Mouse (Mus musculus): ENCODE results near the gene Polrmt. TPM values are rescaled to one million over a fixed set of nuclear protein-coding genes. Genes with fewer than 3 reads are reported as not detected.

Polrmt gene
- total and polyA plus RNA-seq, 3 experiments = 13.5 to 50.5 (median 49.0) TPM

- DNase-seq (ENCODE audit: extremely low read depth) = no peak
- dilution Hi-C loops (cut with MboI; ENCODE audit: extremely low pct_ligation_motif_present, extremely low pct_unique_long_range_greater_than_20kb, low sequenced_read_pairs) (no loop called here), in situ Hi-C loops (cut with MboI; ENCODE audit: low pct_ligation_motif_present, low pct_unique_long_range_greater_than_20kb, low sequenced_read_pairs) (no loop called here)
- Histone ChIP-seq H3K4me2 (ENCODE audit: insufficient read depth, low read depth, poor library complexity, severe bottlenecking) (no peak overlapping the region), H3K27ac (ENCODE audit: insufficient read depth, low read depth) (no peak overlapping the region), H3K9me3 (replicated peaks; ENCODE audit: low read length) (no peaks in the 10 kb centered on the region), H3K27me3 (replicated peaks) (no peaks in the 10 kb centered on the region), H3K79me2 (replicated peaks; ENCODE audit: control insufficient read depth, extremely low read depth, insufficient read depth, poor library complexity, severe bottlenecking) (peaks cover 22% of the 10 kb centered on the region), H3K36me3 (replicated peaks in 1 of 2; ENCODE audit: control insufficient read depth in 1 of 2, insufficient read depth in 1 of 2, low read length in 1 of 2) (peaks cover 0 to 9% of the 10 kb centered on the region in 2 experiments), H3K4me3 (replicated peaks in 1 of 3; ENCODE audit: low read depth in 2 of 3, low read length in 2 of 3, poor library complexity in 1 of 3) (no peak overlapping the region), H3K9ac (ENCODE audit: insufficient read depth, low read depth) (no peak overlapping the region), H3K4me1 (ENCODE audit: control insufficient read depth in 1 of 2, insufficient read depth in 2 of 2) (peaks cover 12 to 19% of the 10 kb centered on the region in 2 experiments)
- TF ChIP-seq GABPA (IDR thresholded peaks at IDR 0.05; ENCODE audit: insufficient replicate concordance, low read depth, low read length) = no peak
- TF ChIP-seq MXI1 (IDR thresholded peaks at IDR 0.05; ENCODE audit: low read depth, low read length) = no peak
- TF ChIP-seq POLR2A (IDR thresholded peaks at IDR 0.05; ENCODE audit: low read depth, low read length) = no peak
- TF ChIP-seq NELFE (IDR thresholded peaks at IDR 0.05; ENCODE audit: low read depth, low read length) = no peak
- no peak for TF ChIP-seq RAD21 (IDR thresholded peaks at IDR 0.05; ENCODE audit: low read depth, low read length)
- no peak for TF ChIP-seq MEF2A (IDR thresholded peaks at IDR 0.05; ENCODE audit: borderline replicate concordance, low read depth, low read length)
- no peak for TF ChIP-seq ELF1 (IDR thresholded peaks at IDR 0.05; ENCODE audit: low read depth, low read length)
- TF ChIP-seq KAT2A (IDR thresholded peaks at IDR 0.05; ENCODE audit: insufficient replicate concordance, low read length) = no peak
- no peak for TF ChIP-seq SIN3A (IDR thresholded peaks at IDR 0.05; ENCODE audit: low read length)
Measured at GRCm38 (mm10) chr10:79701443-79702129, 44.8 kb downstream of the Polrmt start.

GRCm38 (mm10) chr10:79700676-79701075 lies 45.7 kb downstream of the Polrmt start:
- H3K4me2 ChIP-seq (ENCODE audit: insufficient read depth, low read depth, poor library complexity, severe bottlenecking) = no peak overlapping the region
- dilution Hi-C loops (cut with MboI; ENCODE audit: extremely low pct_ligation_motif_present, extremely low pct_unique_long_range_greater_than_20kb, low sequenced_read_pairs) (no loop called here), in situ Hi-C loops (cut with MboI; ENCODE audit: low pct_ligation_motif_present, low pct_unique_long_range_greater_than_20kb, low sequenced_read_pairs) (no loop called here)
- no peaks in the 10 kb centered on the region for H3K27me3 ChIP-seq (replicated peaks)
- H3K36me3 ChIP-seq (replicated peaks in 1 of 2; ENCODE audit: control insufficient read depth in 1 of 2, insufficient read depth in 1 of 2, low read length in 1 of 2) = peaks cover 0 to 4% of the 10 kb centered on the region in 2 experiments
- H3K27ac ChIP-seq (ENCODE audit: insufficient read depth, low read depth) = no peak overlapping the region
- no peaks in the 10 kb centered on the region for H3K9me3 ChIP-seq (replicated peaks; ENCODE audit: low read length)
- peaks cover 3 to 9% of the 10 kb centered on the region in 2 experiments; a peak in 3 of 4 replicates for H3K4me1 ChIP-seq (ENCODE audit: control insufficient read depth in 1 of 2, insufficient read depth in 2 of 2)
- H3K4me3 ChIP-seq (replicated peaks in 1 of 3; ENCODE audit: low read depth in 2 of 3, low read length in 2 of 3, poor library complexity in 1 of 3) = no peak overlapping the region
- peaks cover 12% of the 10 kb centered on the region for H3K79me2 ChIP-seq (replicated peaks; ENCODE audit: control insufficient read depth, extremely low read depth, insufficient read depth, poor library complexity, severe bottlenecking)
- no peak for DNase-seq (ENCODE audit: extremely low read depth)
- TF ChIP-seq JUN (IDR thresholded peaks at IDR 0.05; ENCODE audit: insufficient read depth, low read depth, low read length) (no peak), IRF4 (IDR thresholded peaks at IDR 0.05; ENCODE audit: low read depth, low read length) (no peak), POLR2A (IDR thresholded peaks at IDR 0.05; ENCODE audit: low read depth, low read length) (no peak), ZMIZ1 (IDR thresholded peaks at IDR 0.05; ENCODE audit: low read depth, low read length) (no peak), UBTF (IDR thresholded peaks at IDR 0.05; ENCODE audit: low read depth, low read length) (no peak), PAX5 (IDR thresholded peaks at IDR 0.05; ENCODE audit: low read length) (no peak), CHD2 (IDR thresholded peaks at IDR 0.05; ENCODE audit: low read length) (no peak), EP300 (IDR thresholded peaks at IDR 0.05; ENCODE audit: low read length) (no peak)
- no peak overlapping the region for H3K9ac ChIP-seq (ENCODE audit: insufficient read depth, low read depth)
